Mouse (Mus musculus): ENCODE results near the gene 1700001C02Rik. TPM values are rescaled to one million over a fixed set of nuclear protein-coding genes. Genes with fewer than 3 reads are reported as not detected.

1700001C02Rik gene
- polyA plus RNA-seq, 1 experiment from 2014 or later, result 1.0 TPM

DNA sequence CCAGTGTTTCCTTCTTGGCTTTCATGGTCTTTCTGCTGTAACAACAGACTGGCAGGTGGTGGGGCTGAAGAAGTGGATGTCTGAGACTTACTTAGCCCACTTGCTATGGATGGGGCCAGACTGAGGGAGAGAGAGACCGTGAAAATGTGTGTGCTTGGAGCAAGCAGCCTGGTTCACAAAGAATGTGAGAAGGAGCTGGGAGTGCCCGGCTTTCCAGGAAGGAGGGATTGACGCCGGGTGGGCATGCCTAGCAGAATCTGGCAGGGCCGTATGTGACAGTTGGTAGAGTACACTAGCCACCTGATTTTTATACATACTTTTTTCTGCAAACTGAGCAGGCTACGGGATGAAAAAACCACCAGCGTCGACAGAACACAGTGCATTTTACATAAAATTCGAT is 468 bp downstream of the 1700001C02Rik start:
- WGBS, result 37% methylated on average over 9 of the region's 9 CpGs
- ATAC-seq (ENCODE audit: low FRiP score), result no peak; the same call in 1 of the 2 replicates
- Histone ChIP-seq H3K4me3 (peak overlapping the region; percentile 24), H3K9ac (no peak overlapping the region), H3K4me1 (peaks cover 33% of the 10 kb centered on the region), H3K27me3 (peaks cover 18% of the 10 kb centered on the region), H3K27ac (no peak overlapping the region), H3K4me2 (replicated peaks) (peak overlapping the region; percentile 57), H3K36me3 (no peaks in the 10 kb centered on the region), H3K9me3 (replicated peaks) (no peaks in the 10 kb centered on the region)

GRCm38 (mm10) chr5:30470454-30470853 is 4.6 kb downstream of the 1700001C02Rik start:
- no peak overlapping the region for H3K27ac ChIP-seq
- H3K9me3 ChIP-seq (replicated peaks), result no peaks in the 10 kb centered on the region
- H3K36me3 ChIP-seq, result no peaks in the 10 kb centered on the region
- H3K4me1 ChIP-seq, result peaks cover 26% of the 10 kb centered on the region
- no peak overlapping the region for H3K9ac ChIP-seq
- 57% methylated on average over 6 of the region's 6 CpGs for WGBS
- ATAC-seq (ENCODE audit: low FRiP score), result no peak
- H3K4me2 ChIP-seq (replicated peaks), result no peak overlapping the region
- H3K4me3 ChIP-seq, result no peak overlapping the region
- peaks cover 6% of the 10 kb centered on the region for H3K27me3 ChIP-seq

- 71% methylated on average over 5 of the region's 5 CpGs for WGBS
- Histone ChIP-seq H3K36me3 (no peaks in the 10 kb centered on the region), H3K27me3 (no peaks in the 10 kb centered on the region), H3K9me3 (replicated peaks) (no peaks in the 10 kb centered on the region), H3K27ac (no peak overlapping the region), H3K9ac (no peak overlapping the region), H3K4me1 (peaks cover 16% of the 10 kb centered on the region), H3K4me3 (no peak overlapping the region), H3K4me2 (replicated peaks) (no peak overlapping the region)
- ATAC-seq (ENCODE audit: low FRiP score), result no peak
Observed at GRCm38 (mm10) chr5:30472148-30472547, 6.3 kb downstream of the 1700001C02Rik start.

- Histone ChIP-seq H3K4me1 (0 out of 2 replicates have a peak, but pooled peaks cover 4% of the 10 kb centered on the region), H3K9me3 (replicated peaks) (no peaks in the 10 kb centered on the region), H3K27ac (no peak overlapping the region), H3K9ac (no peak overlapping the region), H3K4me2 (replicated peaks) (no peak overlapping the region), H3K36me3 (no peaks in the 10 kb centered on the region), H3K4me3 (no peak overlapping the region), H3K27me3 (no peaks in the 10 kb centered on the region)
- 47% methylated on average over 10 of the region's 10 CpGs for WGBS
- no peak for ATAC-seq (ENCODE audit: low FRiP score)
Observed at GRCm38 (mm10) chr5:30476534-30476933, 10.7 kb downstream of the 1700001C02Rik start.

DNA sequence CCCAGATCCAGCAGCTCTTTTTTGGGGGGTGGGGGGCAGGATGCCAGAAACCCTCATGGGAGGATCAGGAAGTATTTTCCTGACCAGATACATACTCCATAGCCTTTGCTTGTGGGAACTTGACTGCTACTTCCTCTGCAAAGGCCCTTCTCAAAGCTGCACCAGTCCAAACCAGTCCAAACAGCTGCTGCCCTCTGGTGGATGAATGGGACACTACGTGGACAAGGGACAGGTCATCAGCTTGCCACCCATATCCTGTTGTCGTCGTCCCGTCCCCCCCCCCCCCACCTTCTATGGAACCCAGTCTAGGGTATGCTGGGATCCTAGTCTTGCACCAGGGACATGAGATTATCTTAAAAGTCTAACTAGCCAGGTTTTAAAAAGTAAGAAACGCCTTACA is 16.5 kb downstream of the 1700001C02Rik start:
- no peaks in the 10 kb centered on the region for H3K27me3 ChIP-seq
- H3K36me3 ChIP-seq, result no peaks in the 10 kb centered on the region
- 25% methylated on average over 5 of the region's 5 CpGs for WGBS
- ATAC-seq (ENCODE audit: low FRiP score), result no peak
- H3K9me3 ChIP-seq (replicated peaks), result no peaks in the 10 kb centered on the region
- no peak overlapping the region for H3K27ac ChIP-seq
- no peak overlapping the region for H3K4me3 ChIP-seq
- no peak overlapping the region for H3K9ac ChIP-seq
- H3K4me1 ChIP-seq, result no peaks in the 10 kb centered on the region
- no peak overlapping the region for H3K4me2 ChIP-seq (replicated peaks)

DNA sequence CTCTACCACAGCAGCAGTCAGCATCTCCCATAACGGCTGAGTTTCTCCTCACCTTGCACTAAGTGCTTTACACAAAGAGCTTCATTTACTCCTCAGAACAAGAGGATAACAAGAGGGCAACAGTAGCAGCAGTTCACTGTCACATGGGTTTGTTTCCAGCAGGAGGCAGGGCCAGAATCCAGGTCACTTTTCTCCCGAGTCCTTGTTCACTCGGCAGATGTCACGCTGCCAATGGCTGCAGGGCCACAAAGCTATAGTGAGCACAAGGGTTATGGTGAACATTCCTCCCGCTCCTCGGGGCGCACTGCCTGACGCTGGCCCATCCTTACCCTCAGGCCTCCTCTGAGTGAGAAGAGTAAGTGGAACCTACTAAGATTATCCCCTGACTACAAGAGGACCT is 17.7 kb downstream of the 1700001C02Rik start:
- Histone ChIP-seq H3K27me3 (no peaks in the 10 kb centered on the region), H3K4me3 (no peak overlapping the region), H3K36me3 (no peaks in the 10 kb centered on the region), H3K9me3 (replicated peaks) (no peaks in the 10 kb centered on the region), H3K27ac (no peak overlapping the region), H3K4me1 (no peaks in the 10 kb centered on the region), H3K9ac (no peak overlapping the region), H3K4me2 (replicated peaks) (no peak overlapping the region)
- ATAC-seq (ENCODE audit: low FRiP score), result no peak
- 81% methylated on average over 8 of the region's 8 CpGs for WGBS

DNA sequence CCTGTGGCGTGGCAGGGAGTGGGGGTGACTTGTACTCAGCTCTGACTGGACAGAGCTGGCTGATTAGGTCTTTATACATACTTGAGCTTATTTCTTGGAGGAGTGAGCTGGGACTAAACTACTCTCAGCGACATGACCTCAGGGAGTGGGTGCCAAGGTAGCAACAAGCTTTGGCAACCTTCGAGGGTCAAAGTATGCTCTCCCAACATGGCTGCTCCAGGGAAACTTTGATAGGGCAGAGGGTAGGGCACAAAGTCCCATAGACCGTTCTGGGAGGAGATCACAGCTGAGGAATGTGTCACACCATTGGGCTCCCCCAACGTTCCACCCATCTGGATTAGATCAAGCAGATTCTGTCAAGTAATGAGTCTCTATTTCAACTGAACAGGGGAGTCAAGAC is 18.7 kb downstream of the 1700001C02Rik start:
- H3K9me3 ChIP-seq (replicated peaks), result no peaks in the 10 kb centered on the region
- ATAC-seq (ENCODE audit: low FRiP score), result no peak
- H3K4me1 ChIP-seq, result no peaks in the 10 kb centered on the region
- 88% methylated on average over 5 of the region's 5 CpGs for WGBS
- no peak overlapping the region for H3K27ac ChIP-seq
- H3K4me2 ChIP-seq (replicated peaks), result no peak overlapping the region
- no peaks in the 10 kb centered on the region for H3K36me3 ChIP-seq
- H3K4me3 ChIP-seq, result no peak overlapping the region
- no peaks in the 10 kb centered on the region for H3K27me3 ChIP-seq
- H3K9ac ChIP-seq, result no peak overlapping the region

DNA sequence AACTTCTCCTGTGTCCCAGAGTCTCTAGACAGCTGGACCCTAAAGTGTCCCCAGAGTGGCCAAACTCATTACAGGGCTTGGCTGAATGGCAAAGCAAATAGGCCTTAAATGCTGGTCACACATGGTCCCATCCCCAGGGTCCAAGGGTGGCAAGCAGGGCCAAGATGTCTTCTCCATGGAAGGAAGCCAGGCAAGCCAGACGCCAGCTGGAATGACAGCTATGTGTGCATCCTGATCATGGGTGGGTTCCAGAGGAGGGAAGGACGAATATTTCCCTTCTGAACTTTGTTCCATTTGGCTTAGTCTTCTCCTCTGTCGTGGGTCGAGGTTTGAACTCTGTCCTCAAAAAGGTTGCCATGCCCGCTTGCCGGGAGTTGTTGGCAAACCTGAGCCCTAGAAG is 19.3 kb downstream of the 1700001C02Rik start:
- H3K36me3 ChIP-seq, result no peaks in the 10 kb centered on the region
- no peak overlapping the region for H3K9ac ChIP-seq
- H3K27me3 ChIP-seq, result no peaks in the 10 kb centered on the region
- H3K4me1 ChIP-seq, result no peaks in the 10 kb centered on the region
- no peaks in the 10 kb centered on the region for H3K9me3 ChIP-seq (replicated peaks)
- H3K4me2 ChIP-seq (replicated peaks), result no peak overlapping the region
- WGBS, result 87% methylated on average over 6 of the region's 6 CpGs
- H3K4me3 ChIP-seq, result no peak overlapping the region
- no peak for ATAC-seq (ENCODE audit: low FRiP score)
- no peak overlapping the region for H3K27ac ChIP-seq

DNA sequence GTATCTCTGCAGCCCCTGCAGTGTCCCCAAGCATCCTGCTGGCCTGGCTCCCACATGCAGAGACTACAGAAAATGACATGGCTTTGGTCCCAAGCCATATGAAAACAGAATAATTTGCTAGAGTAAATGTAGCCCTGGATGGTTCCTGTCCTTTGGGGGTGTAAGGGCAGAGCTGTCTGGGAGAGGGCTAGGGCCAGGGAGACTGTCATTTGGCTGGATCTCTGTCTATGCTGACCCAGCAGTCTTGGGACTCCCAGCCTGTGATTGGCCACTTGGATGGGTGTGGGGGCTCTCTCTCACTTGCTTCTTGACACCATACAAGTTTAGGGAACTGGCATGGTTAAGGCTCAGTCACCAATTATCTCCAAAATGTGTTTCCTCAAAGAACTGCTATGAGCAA is 24.4 kb downstream of the 1700001C02Rik start:
- Histone ChIP-seq H3K27ac (no peak overlapping the region), H3K9me3 (replicated peaks) (no peaks in the 10 kb centered on the region), H3K4me3 (no peak overlapping the region), H3K4me2 (replicated peaks) (no peak overlapping the region), H3K9ac (no peak overlapping the region), H3K27me3 (no peaks in the 10 kb centered on the region), H3K36me3 (no peaks in the 10 kb centered on the region), H3K4me1 (no peaks in the 10 kb centered on the region)
- no peak for ATAC-seq (ENCODE audit: low FRiP score)

DNA sequence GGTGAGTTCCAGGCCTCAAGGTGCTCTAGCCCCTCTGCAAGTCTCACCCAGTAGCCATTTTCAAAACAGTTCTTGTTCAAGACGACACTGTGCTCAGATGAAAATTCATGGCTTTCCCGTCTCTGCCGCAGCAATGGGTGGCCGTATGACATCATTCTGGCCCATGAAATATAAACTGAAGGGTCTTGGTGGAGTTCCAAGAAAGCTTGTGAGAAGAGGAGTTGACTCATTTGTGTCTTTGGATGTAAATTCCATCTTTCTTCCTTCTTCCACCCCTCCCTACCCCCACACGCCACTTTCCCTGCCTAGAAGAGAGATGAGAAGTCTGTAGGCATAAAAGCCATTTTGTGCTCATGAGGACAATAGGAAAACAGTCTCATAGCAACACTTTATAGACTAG is 25.0 kb downstream of the 1700001C02Rik start:
- 80% methylated on average over 5 of the region's 5 CpGs for WGBS
- H3K36me3 ChIP-seq, result no peaks in the 10 kb centered on the region
- no peak overlapping the region for H3K9ac ChIP-seq
- H3K4me1 ChIP-seq, result no peaks in the 10 kb centered on the region
- H3K4me2 ChIP-seq (replicated peaks), result no peak overlapping the region
- no peak overlapping the region for H3K4me3 ChIP-seq
- no peak overlapping the region for H3K27ac ChIP-seq
- ATAC-seq (ENCODE audit: low FRiP score), result no peak
- H3K9me3 ChIP-seq (replicated peaks), result no peaks in the 10 kb centered on the region
- no peaks in the 10 kb centered on the region for H3K27me3 ChIP-seq

- no peak for ATAC-seq (ENCODE audit: low FRiP score)
- Histone ChIP-seq H3K9me3 (replicated peaks) (no peaks in the 10 kb centered on the region), H3K4me1 (no peaks in the 10 kb centered on the region), H3K27me3 (0 out of 2 replicates have a peak, but pooled peaks cover 2% of the 10 kb centered on the region), H3K4me2 (replicated peaks) (no peak overlapping the region), H3K9ac (no peak overlapping the region), H3K36me3 (no peaks in the 10 kb centered on the region), H3K4me3 (no peak overlapping the region), H3K27ac (no peak overlapping the region)
- WGBS, result 69% methylated on average over 7 of the region's 7 CpGs
Observed at GRCm38 (mm10) chr5:30493723-30494122, 27.9 kb downstream of the 1700001C02Rik start.

- H3K4me1 ChIP-seq, result no peaks in the 10 kb centered on the region
- 0 out of 2 replicates have a peak, but pooled peaks cover 2% of the 10 kb centered on the region for H3K27me3 ChIP-seq
- no peak overlapping the region for H3K9ac ChIP-seq
- no peak overlapping the region for H3K27ac ChIP-seq
- H3K36me3 ChIP-seq, result no peaks in the 10 kb centered on the region
- no peak overlapping the region for H3K4me2 ChIP-seq (replicated peaks)
- H3K9me3 ChIP-seq (replicated peaks), result no peaks in the 10 kb centered on the region
- no peak for ATAC-seq (ENCODE audit: low FRiP score)
- no peak overlapping the region for H3K4me3 ChIP-seq
- 74% methylated on average over 7 of the region's 7 CpGs for WGBS
Observed at GRCm38 (mm10) chr5:30494606-30495005, 28.8 kb downstream of the 1700001C02Rik start.

GRCm38 (mm10) chr5:30495288-30495687 is 29.4 kb downstream of the 1700001C02Rik start:
- Histone ChIP-seq H3K4me3 (no peak overlapping the region), H3K4me1 (no peaks in the 10 kb centered on the region), H3K4me2 (replicated peaks) (no peak overlapping the region), H3K27ac (no peak overlapping the region), H3K27me3 (0 out of 2 replicates have a peak, but pooled peaks cover 2% of the 10 kb centered on the region), H3K36me3 (no peaks in the 10 kb centered on the region), H3K9me3 (replicated peaks) (no peaks in the 10 kb centered on the region), H3K9ac (no peak overlapping the region)
- WGBS, result 35% methylated on average over 2 of the region's 2 CpGs
- ATAC-seq (ENCODE audit: low FRiP score), result no peak
